Mouse (Mus musculus) adipocyte (in vitro differentiated cells): Measurements from ENCODE around the gene Mkln1.
"Not testable (repeated sequence)": the region's sequence is repeated elsewhere in the genome, so short reads cannot be mapped to it uniquely, and the experiment has no call there.

Experiments
- DNase-seq: peaks from one replicate; pipeline ENCODE4 v3.0.0-alpha.2; 2016; ENCODE audit warnings: low spot score

The Mkln1 gene

GRCm38 (mm10) chr6:31550876-31551532 is 152.5 kb downstream of the Mkln1 start:
- DNase-seq: no peak

DNA sequence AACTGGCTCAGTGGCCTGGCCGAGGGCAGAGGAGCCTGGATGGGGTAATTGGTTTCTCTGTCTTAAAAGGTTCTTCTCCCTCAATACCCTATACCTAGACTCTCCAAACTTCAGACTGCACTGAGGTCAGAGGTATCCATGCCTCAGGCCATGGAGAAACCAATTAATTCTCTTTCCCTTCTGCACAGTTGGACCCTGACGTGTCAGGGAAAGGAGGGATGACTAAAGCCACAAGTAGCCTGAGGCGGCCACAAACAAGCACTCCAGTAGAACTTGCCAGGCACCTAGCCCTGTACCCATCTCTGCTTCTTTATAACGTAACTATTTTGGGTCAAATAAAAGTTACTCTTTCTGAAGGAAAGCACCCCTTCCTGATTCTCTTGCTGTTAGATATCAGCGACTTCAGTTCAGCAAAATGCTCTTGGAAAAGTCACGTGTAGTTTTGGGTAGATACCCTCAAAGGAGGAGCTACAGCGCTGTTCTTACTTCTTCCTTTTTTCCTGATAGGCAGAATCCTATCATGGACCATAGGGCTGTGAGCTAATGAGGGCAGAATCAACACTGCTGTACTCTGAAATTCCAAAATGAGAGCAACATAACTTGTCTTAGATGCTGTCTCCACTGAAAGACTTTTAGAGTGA is 158.0 kb downstream of the Mkln1 start:
- no peak for DNase-seq

- no peak for DNase-seq
Observed at GRCm38 (mm10) chr6:31560138-31560959, 161.8 kb downstream of the Mkln1 start.

- not testable (repeated sequence) for DNase-seq
Observed at GRCm38 (mm10) chr6:31561948-31562347, 163.4 kb downstream of the Mkln1 start.

- DNase-seq: no peak
Observed at GRCm38 (mm10) chr6:31562371-31563080, 164.0 kb downstream of the Mkln1 start.

GRCm38 (mm10) chr6:31563235-31564181 is 165.0 kb downstream of the Mkln1 start, which contains the start of gene Podxl:
Podxl (minus strand) TSS chr6:31563981.
- DNase-seq: no peak

GRCm38 (mm10) chr6:31564182-31564531 is 165.6 kb downstream of the Mkln1 start:
- DNase-seq: no peak

GRCm38 (mm10) chr6:31564901-31565391 is 166.4 kb downstream of the Mkln1 start:
- DNase-seq: no peak
